Mouse (Mus musculus) neural tube, embryonic 10.5 days (tissue): ENCODE data around the gene Lhpp.

Source experiments
- DNase-seq: peaks from one replicate; pipeline ENCODE4 v3.0.0-alpha.2; 2017; ENCODE audit warnings: low spot score; ENCODE audit errors: extremely low spot score

The Lhpp gene

DNA sequence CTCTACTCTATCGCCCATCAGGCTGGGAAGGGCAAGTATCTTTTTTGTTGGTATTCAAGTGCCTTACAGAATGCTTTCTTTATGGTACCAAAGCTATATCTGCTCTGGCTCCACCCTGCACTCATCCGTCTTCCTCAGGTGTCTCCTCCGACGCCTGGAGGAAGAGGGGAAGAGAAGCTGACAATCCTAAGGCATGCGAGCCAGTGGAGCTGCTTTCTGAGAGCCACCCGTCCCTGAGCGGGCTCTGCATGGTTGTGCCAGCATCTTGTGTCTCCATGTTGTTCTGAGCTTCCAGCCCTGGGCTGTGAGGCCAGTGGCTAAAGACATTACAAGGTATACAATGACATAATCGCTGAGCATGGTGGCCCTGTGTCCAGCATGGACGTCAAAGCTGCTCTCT is 123.8 kb downstream of the Lhpp start:
- no peak for DNase-seq

DNA sequence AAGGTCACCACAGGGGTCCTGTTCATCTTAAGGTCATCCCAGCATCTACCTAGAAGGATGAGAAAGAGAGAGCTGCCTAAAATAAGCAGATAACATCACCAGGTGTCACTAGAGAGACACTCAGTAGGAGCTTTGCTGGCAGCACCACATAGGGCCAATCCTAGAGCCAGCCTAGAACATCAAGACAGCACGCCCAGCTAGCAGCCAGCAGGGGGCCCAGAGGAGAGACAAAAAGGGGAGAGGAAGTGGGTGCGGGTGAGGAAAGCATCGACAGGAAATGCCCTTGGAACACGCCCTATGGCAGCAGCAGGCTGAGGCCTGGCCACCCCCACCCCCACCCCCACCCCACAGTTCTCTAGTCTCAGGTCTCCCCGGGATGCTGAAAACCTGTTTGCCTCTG is 124.7 kb downstream of the Lhpp start:
- DNase-seq = no peak

DNA sequence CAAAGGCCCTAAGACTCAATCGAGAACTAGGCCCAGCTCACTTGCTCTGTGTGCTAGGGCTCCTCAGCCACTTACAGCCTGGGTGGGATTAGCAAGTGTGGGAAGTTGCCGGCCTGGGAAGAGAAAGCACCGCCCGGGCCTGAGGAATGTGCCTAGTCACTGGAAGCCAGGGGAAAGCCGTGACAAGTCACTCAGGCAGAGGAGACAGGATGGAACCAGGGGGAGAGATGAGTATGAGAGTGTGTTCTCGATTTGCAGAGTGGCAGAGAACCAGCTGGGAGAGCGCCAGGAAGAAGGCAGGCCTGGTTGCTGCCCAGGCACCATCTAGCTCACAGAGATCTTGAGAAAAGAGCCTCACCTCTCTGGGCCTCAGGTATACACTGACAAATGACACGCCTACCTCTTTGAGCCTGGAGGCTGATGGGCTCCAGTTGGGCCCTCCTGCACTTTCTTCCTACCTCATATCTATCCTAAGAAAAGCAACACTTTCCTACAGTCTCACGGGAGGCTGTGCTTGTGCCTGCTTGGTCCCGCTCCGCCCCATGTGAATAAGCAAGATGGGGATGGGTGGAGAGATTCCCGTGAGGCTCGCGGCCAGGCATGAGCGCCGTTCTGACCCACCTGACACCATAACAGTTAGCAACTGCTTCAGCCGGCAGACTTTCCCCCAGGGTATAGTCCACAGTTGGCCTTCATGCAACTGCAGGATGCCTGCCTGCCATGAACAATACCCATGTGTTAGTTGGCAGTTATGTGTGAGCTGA is 125.8 kb downstream of the Lhpp start:
- DNase-seq = no peak

DNA sequence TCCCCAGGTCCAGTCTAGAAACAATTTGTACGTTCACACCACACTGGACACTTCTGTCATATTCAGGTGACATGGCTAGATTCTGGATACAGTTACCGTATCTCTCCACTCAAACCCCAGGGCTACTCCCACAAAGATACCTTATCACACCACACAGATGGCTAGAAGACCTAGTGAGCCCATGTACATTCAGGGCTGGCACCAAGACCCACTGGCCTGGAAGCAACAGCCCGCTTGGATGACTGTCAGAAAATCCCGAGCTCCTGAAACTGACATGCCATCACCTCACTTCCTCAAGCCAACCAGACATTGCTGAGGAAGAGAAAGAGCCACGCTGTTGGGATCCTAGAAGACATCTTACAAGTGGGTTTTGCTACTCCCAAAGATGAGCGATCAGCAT is 128.4 kb downstream of the Lhpp start:
- DNase-seq = no peak

DNA sequence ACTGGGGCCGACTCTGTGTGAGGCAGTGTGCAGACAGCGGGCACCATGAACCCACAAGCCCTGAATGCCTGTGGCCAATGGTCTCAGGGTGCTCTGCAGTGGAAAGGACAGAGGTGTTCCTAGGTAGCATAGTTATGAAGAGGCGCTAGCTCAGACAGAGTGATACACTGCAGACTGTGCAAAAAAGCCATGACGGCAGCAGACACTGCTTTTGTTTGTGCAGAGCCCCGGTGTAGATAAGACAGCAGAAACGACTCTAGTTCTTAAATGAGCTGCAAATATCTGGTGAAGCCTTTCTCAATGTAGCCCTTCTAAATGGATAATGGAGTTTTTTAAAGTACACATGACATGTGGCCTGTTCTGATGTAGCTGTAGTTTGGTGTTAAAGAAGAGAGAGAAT is 129.4 kb downstream of the Lhpp start:
- DNase-seq = no peak

DNA sequence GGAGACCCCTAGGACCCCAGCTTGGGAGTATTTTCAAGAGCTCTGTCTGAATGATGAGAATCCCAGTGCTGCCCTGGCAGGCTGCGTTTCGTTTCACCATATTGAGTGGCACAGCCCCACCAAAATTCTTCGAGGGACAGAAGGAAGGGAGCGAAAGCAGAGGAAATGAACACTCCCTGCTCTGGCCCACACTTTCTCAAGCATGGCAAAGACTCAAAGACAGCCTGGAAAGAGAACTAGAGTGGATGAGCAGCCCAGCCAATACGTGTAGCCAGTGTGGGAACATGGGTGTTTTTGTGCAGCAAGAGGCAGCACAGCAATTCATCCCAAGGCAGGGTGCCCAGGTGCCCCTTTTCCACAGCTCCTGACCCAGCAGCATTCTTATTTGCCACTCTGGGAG is 132.5 kb downstream of the Lhpp start:
- DNase-seq = no peak

DNA sequence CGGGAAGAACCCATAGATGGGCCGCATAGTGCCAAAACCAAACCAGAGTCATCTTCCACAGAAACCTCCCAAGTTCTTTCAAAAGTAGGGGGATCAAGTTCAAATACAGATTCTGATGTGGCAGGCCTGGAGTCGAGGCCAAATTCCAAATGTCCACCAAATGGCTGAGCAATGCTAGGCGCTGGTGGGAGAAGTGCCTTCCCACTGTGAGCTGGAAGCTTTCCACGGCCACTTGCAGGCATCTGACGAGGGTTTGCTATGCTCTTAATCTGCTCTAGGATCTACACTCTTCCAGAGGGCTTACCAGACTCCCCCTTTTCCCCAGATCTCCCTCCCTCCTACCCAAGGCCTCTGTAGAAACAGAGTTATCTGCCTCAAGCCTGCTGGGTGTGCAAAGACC is 136.7 kb downstream of the Lhpp start:
- DNase-seq = no peak

DNA sequence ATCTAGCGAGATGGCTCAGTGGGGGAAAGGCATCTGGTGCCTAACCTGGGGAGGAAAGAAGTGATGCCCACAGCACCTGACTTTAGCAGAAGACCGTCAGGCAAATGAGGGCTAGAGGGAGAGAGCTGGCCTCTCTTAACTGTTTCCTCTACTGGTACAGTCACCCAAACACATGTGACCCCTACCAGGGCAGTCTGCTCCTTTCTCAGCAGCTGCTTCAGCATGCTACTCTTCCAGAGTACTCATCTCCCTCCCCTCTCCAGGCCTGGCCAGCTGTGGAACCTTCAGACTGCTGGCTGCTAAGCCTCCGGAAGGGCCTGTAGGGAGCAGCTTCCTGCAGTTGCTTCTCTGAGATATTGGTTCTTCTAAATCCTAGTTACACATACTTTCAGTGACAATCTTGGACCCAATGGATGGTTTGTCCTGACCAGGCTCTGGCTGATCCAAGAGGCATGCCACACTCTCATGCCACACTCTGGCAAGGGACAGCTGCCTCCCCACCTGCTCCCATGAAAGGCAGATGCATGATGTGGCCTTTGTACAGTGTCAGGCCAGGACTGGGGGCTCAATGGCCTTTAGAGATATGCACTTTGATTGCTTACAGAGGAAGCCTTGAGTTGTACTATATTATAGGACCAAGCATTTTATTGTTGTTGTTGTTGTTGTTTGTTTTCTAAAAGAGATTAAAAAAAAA is 137.8 kb downstream of the Lhpp start:
- DNase-seq = no peak

DNA sequence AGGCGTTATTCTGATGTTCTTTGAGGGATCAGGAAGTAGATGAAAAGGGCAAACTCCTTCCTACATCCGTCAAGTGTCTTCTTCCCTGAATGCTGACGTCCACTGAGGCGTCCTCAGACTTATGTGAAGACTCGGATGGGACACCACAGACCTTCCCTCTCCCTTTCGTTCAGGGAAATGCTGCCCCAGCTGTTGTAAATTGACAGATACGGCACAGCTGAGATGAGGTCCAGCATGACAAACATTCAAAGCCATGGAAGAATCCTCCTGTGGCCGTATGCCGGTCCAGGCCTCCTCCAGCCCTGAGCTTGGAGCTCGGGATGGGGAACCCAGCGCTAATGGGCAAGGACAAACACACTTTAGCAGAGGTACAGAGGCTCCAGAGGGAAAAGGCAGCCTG is 139.1 kb downstream of the Lhpp start:
- no peak for DNase-seq

DNA sequence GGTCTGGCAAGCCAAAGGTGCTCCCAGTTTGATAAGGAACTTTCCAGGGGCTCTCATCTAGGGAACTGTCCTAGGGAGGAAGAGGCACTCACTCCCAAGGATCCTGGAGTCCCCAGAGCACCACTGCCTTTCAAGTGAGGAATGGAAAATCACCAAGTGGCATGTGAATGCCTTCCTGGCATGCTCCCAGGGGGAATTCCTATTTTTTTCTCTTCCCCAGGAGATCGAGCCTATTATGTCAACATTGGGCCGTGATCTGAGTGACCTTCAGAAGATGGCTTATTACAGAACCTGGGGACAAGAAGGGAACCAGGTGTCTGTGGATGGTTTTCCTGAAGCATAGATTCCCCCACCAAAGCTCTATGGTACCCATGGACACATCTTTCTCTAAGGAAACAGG is 141.3 kb downstream of the Lhpp start:
- no peak for DNase-seq

DNA sequence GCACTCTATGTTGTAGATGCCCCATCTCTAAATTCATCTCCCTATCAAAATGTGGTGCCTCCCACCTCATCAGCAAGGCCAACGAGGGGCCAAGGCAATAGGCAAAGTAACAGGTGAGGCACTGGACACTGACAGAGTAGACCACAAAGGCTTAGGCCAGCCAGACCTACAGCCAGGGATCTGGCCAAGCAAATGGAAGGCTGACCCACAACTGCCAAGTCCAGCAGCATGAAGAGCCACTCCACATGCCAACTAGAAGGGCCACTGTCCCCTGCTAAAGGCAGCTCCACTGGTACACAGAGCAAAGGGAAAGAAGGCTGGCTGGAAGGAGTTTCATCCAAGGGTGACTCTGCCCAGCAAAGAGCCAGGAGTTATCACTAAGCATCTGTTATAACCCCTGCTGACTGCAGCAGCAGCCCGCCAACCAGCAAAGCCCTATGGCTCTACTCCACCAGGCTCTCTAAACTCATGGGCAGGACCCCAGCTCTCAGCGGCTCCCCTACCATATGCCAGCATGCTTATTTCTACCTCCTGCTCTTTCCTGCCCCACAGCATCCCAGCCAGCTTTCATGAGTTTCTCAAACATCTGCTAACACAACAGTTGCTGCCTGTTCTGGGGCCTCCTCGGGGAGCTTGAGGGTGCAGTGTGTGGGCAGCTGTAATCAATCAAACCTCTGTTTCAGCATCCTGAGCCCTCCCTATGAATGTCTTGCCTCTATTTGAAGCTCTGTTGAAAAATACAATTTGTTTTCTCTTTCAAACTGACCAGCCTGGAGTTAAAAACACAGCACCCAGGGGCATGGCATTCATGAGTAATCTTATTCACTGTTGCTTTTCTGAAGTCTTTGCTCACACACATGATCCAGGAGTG is 143.3 kb downstream of the Lhpp start:
- DNase-seq = no peak

DNA sequence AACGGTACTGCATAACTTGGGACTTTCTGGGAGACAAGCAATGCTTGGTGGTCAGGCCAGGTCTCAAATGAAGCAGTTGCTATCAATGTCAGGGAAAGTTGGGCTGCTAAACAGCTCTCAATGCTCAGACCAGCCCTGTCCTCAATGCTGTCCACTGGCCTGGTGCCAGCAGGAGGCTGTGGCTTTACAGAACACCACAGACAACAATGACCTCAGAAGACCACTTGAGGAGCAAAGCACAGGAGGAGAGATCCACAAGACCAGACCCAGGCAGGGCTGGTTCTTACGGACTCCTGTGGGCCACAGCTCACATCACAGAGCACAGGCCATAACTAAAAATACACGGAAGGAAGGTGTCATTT is 143.9 kb downstream of the Lhpp start:
- no peak for DNase-seq
